Mouse (Mus musculus): ENCODE data around the gene Igsf3. TPM values are rescaled to one million over a fixed set of nuclear protein-coding genes. Genes with fewer than 3 reads are reported as not detected.
"Not testable (repeated sequence)": the region's sequence is repeated elsewhere in the genome, so short reads cannot be mapped to it uniquely, and the experiment has no call there.

The Igsf3 gene
- polyA plus RNA-seq, 1 experiment: 24.9 TPM

DNA sequence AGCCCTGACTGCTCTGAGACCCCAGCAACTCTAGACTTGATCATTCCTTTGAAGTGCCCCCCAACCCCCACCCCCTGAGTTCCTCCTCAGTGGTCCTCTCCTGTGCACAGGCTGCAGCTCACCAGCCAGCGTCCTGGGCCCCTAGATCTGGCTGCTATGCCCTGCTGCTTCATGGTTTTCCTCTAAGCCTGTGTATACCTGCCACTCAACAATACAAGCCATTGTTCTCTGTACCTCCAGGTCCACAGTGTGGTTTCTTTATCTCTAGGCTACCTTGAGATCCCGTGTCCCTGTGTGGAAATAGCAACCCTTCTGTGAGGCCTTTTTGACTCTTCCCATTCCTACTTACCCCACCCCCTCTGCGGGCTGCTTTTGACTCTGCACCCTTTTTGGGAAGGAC lies 33.9 kb downstream of the Igsf3 start:
- Histone ChIP-seq H3K27ac (ENCODE audit: insufficient read depth, low read length) (no peak overlapping the region), H3K4me3 (ENCODE audit: insufficient read depth, low read length) (no peak overlapping the region), H3K4me1 (ENCODE audit: control insufficient read depth, insufficient read depth, low read length) (peaks cover 16% of the 10 kb centered on the region; the same call in 1 of the 2 replicates)
- TF ChIP-seq POLR2A (IDR thresholded peaks at IDR 0.05; ENCODE audit: low read depth, low read length): no peak
- TF ChIP-seq CTCF (IDR thresholded peaks at IDR 0.05; ENCODE audit: borderline replicate concordance, insufficient read depth, low read length): no peak

DNA sequence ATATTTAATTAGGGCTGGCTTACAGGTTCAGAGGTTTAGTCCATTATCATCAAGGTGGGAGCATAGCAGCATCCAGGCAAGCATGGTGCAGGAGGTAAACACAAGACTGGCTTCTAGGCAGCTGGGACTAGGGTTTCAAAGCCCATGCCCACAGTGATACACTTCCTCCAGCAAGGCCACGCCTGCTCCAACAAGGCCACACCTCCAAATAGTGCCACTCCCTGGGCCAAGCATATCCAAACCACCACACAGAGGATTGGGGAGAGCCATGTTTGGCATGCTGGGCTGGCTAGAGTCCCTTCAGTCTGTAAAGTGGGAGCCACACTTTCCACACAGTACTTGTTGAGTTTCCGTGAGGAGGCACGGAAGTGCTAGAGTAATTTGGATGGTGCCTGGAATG lies 34.7 kb downstream of the Igsf3 start:
- Histone ChIP-seq H3K4me1 (ENCODE audit: control insufficient read depth, insufficient read depth, low read length) (peaks cover 8% of the 10 kb centered on the region; the same call in 1 of the 2 replicates), H3K4me3 (ENCODE audit: insufficient read depth, low read length) (no peak overlapping the region), H3K27ac (ENCODE audit: insufficient read depth, low read length) (no peak overlapping the region)
- TF ChIP-seq CTCF (IDR thresholded peaks at IDR 0.05; ENCODE audit: borderline replicate concordance, insufficient read depth, low read length) (no peak), POLR2A (IDR thresholded peaks at IDR 0.05; ENCODE audit: low read depth, low read length) (no peak)

DNA sequence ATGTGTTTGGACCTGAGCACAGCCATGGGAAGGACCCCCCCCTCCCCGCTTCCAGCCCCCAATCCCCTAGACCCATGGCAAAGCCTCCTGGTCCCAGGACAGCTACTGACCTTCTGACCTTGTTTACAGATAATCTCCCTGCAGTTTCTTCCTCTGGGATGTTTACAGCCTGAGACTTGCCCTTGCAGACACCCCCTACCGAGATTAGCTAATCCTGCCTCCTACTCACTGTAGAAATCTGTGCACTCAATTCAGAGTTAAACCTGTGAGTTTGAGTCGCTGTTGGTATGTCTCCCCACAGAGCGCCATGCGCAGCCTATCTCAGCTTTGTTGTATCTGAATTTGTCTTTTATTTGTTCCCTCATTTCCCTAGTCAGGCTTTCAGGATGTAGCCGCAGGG lies 35.2 kb downstream of the Igsf3 start:
- TF ChIP-seq CTCF (IDR thresholded peaks at IDR 0.05; ENCODE audit: borderline replicate concordance, insufficient read depth, low read length) (no peak), POLR2A (IDR thresholded peaks at IDR 0.05; ENCODE audit: low read depth, low read length) (no peak)
- Histone ChIP-seq H3K4me3 (ENCODE audit: insufficient read depth, low read length) (no peak overlapping the region), H3K27ac (ENCODE audit: insufficient read depth, low read length) (no peak overlapping the region), H3K4me1 (ENCODE audit: control insufficient read depth, insufficient read depth, low read length) (peaks cover 8% of the 10 kb centered on the region; the same call in 1 of the 2 replicates)

DNA sequence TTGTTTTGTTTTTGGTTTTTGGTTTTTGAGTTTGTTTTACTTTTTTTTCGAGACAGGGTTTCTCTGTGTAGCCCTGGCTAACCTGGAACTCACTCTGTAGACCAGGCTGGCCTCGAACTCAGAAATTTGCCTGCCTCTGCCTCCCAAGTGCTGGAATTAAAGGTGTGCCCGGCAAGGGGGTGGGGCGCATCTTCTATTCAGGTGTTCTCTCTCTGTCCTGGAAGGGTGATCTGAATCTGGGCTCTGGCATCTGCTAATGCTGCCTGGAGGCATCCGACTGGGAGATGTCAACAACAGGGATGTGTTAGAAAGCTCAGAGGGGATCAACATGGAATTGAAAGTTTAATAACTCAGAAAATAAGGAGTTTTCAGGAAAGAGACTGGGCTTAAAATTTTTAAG lies 36.1 kb downstream of the Igsf3 start:
- H3K4me1 ChIP-seq (ENCODE audit: control insufficient read depth, insufficient read depth, low read length); H3K27ac ChIP-seq (ENCODE audit: insufficient read depth, low read length); H3K4me3 ChIP-seq (ENCODE audit: insufficient read depth, low read length): not testable (repeated sequence)

DNA sequence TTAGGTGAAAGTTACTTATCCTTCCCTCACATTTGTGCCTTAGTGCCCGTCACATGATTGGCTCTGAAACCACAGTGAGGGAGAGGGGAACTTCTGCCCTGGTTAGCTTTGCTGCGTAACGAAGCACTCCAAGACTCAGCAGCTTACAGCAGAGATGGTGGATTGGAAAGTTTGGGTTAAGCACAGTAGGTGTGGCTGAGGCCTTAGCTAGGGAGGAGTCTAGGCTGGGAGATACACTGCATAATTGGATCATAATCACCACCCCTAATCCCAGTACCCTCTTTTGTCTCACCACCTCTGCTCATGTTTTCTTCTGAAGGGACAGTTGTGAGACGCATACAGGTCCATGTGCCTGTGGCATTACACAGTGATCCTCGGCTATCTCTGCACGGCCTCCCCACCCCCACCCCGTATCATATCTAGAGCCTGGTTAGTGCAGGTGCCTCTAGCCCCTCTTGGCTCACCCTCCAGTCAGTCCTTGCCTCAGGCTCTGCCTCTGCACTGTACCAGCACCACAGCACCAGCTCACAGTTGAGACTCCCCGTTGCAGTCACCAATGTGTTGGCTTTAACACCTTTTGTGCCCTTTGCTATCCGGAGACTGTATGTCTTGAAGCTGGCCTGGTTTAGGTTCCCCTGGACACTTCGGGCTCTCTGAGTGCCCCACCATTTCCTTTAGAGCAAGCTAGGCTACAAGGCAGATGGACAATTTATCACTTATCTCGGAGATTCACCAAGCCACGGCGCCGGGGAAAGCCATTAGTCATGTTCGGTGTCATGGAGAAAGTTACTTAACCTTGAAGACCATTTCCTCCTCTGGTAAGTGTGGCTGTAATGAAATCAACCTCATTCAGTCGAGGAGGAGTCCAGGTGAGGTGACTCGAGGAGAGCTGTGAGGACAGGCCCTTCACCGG lies 42.1 kb downstream of the Igsf3 start:
- no peak overlapping the region for H3K4me3 ChIP-seq (ENCODE audit: insufficient read depth, low read length)
- TF ChIP-seq CTCF (IDR thresholded peaks at IDR 0.05; ENCODE audit: borderline replicate concordance, insufficient read depth, low read length) (no peak), POLR2A (IDR thresholded peaks at IDR 0.05; ENCODE audit: low read depth, low read length) (no peak)
- H3K27ac ChIP-seq (ENCODE audit: insufficient read depth, low read length): no peak overlapping the region
- no peaks in the 10 kb centered on the region; the same call in 1 of the 2 replicates for H3K4me1 ChIP-seq (ENCODE audit: control insufficient read depth, insufficient read depth, low read length)

DNA sequence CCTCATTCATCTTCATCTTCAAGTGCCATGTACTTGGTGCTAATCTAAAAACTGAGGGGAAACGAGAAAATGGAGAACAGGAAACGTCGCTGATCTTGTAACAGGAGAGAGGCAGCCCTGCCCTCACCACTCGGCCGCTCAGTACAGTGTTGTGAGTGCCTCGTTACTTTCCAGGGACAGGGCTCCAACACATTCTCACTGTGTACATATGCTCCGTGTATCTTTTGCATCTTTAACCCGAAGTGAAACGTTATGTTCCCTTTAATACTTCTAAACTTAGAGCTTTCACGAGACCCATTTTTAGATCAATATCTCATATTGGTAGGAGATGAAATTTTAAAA lies 42.7 kb downstream of the Igsf3 start:
- TF ChIP-seq CTCF (IDR thresholded peaks at IDR 0.05; ENCODE audit: borderline replicate concordance, insufficient read depth, low read length) (no peak), POLR2A (IDR thresholded peaks at IDR 0.05; ENCODE audit: low read depth, low read length) (no peak)
- no peaks in the 10 kb centered on the region; the same call in 1 of the 2 replicates for H3K4me1 ChIP-seq (ENCODE audit: control insufficient read depth, insufficient read depth, low read length)
- H3K4me3 ChIP-seq (ENCODE audit: insufficient read depth, low read length): no peak overlapping the region
- no peak overlapping the region for H3K27ac ChIP-seq (ENCODE audit: insufficient read depth, low read length)

DNA sequence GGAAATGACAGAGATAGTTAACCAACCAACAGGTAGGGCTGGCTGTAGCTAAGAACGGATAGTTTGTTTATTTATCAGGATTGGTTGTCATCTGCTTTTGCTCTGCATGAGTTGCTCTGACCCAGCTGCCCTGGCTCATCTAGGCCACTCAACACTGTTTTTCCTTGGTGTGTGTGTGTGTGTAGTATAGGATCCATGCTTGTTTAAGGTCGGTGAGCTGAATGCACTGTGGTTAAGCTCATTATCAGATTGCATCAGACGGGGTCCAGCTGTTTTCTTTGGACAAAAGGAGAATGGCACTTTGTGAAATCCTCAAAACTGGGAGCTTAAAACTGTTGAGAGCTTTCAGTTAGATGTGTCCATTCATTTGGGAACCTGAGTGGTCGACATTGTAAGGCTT lies 46.3 kb downstream of the Igsf3 start:
- H3K27ac ChIP-seq (ENCODE audit: insufficient read depth, low read length): no peak overlapping the region
- no peaks in the 10 kb centered on the region; the same call in 1 of the 2 replicates for H3K4me1 ChIP-seq (ENCODE audit: control insufficient read depth, insufficient read depth, low read length)
- TF ChIP-seq POLR2A (IDR thresholded peaks at IDR 0.05; ENCODE audit: low read depth, low read length): no peak
- TF ChIP-seq CTCF (IDR thresholded peaks at IDR 0.05; ENCODE audit: borderline replicate concordance, insufficient read depth, low read length): no peak
- no peak overlapping the region for H3K4me3 ChIP-seq (ENCODE audit: insufficient read depth, low read length)

DNA sequence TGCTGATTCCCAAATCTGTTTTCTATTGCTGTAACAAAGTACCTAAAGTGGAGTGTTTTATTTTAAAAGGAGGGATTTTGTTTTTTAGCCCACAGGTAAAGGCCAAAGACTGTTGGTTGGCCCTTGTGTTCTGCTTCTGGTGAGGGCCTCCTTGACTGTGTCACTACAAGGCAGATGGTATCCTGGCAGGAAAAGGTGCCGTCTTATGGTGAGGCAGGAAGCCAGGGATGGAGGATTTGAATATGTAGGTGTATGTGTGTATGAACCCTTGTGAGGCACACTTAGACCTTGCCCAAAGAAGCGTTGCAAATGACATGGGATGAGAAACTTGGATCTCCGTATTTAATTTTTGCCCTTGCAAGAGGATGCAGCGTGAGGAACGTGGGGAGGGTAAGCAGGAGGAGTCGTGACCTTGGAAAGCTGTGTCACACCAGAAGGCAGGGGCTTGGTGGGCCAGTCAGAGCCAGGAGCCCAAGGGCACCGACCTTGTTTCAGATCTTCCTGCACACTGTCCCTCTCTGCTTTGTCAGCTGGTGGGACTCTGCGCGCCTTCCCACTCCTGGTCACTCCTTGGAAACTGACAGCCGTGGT lies 47.5 kb downstream of the Igsf3 start:
- no peaks in the 10 kb centered on the region; the same call in 1 of the 2 replicates for H3K4me1 ChIP-seq (ENCODE audit: control insufficient read depth, insufficient read depth, low read length)
- TF ChIP-seq CTCF (IDR thresholded peaks at IDR 0.05; ENCODE audit: borderline replicate concordance, insufficient read depth, low read length) (no peak), POLR2A (IDR thresholded peaks at IDR 0.05; ENCODE audit: low read depth, low read length) (no peak)
- H3K27ac ChIP-seq (ENCODE audit: insufficient read depth, low read length): no peak overlapping the region
- H3K4me3 ChIP-seq (ENCODE audit: insufficient read depth, low read length): no peak overlapping the region

DNA sequence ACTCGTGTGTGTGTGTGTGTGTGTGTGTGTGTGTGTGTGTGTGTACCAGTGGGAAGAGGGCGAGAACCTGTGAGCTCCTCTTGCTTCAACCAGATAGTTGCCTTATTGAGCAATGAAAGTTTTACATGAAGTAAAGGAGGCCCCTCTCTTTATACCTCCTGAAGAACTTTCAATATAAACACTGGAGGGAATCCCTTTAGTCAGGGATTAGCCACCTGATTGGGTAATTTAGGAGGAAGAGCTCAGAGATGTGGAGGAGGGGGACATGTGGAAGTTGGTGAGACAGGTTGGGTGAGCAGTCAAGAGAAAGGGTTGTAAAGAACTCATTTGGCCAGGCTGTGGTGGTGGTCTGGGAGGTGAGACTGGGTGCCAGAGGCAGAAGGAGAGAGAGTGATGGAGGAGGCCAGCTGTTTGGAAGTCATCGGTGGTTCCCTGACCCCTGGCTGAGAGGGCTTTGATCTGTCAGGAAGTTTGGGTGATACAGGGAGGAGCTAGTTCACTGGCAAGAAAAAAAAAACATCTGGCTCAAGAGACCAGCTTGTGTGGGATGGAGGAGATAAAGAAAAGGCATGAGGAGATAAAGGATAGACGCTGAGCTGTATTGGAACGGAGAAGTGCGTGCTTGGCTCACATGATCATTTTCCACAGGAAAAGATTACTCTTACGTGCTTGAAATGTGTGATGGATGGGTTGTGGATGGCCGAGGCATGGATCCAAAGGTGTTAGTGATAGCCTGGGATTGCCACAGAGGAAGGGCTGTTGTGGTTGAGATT lies 53.3 kb downstream of the Igsf3 start:
- Histone ChIP-seq H3K4me1 (ENCODE audit: control insufficient read depth, insufficient read depth, low read length) (no peaks in the 10 kb centered on the region), H3K4me3 (ENCODE audit: insufficient read depth, low read length) (no peak overlapping the region), H3K27ac (ENCODE audit: insufficient read depth, low read length) (no peak overlapping the region)
- TF ChIP-seq CTCF (IDR thresholded peaks at IDR 0.05; ENCODE audit: borderline replicate concordance, insufficient read depth, low read length) (no peak), POLR2A (IDR thresholded peaks at IDR 0.05; ENCODE audit: low read depth, low read length) (no peak)

DNA sequence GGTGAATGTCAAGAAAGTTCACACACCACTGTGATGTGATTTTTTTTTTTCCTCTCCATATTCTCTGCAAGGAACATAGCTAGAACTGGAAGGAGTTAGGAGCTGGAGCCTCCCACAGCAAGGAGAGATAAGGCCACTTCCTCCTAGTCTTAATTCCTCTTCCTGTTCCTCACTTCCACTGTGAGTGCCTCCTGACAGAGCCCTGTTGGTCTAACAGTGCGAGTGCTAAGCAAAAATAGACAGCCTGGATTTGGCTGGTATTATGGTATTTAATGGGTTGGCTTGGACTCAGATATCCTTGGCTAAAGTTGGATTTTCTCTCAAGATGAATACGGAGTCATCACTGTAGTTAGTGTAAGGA lies 53.9 kb downstream of the Igsf3 start:
- Histone ChIP-seq H3K4me3 (ENCODE audit: insufficient read depth, low read length) (no peak overlapping the region), H3K27ac (ENCODE audit: insufficient read depth, low read length) (peak overlapping the region; percentile 39; the same call in 1 of the 2 replicates), H3K4me1 (ENCODE audit: control insufficient read depth, insufficient read depth, low read length) (no peaks in the 10 kb centered on the region)
- no peak for TF ChIP-seq POLR2A (IDR thresholded peaks at IDR 0.05; ENCODE audit: low read depth, low read length)
